Mouse (Mus musculus): ENCODE data around the gene Scfd2.

Gene Scfd2

GRCm38 (mm10) chr5:74211346-74211745 is 320.2 kb downstream of the Scfd2 start:
- TF ChIP-seq GATA4 (IDR thresholded peaks at IDR 0.05; ENCODE audit: insufficient replicate concordance, low read length), result no peak

GRCm38 (mm10) chr5:74209640-74210039 is 321.9 kb downstream of the Scfd2 start:
- TF ChIP-seq GATA4 (IDR thresholded peaks at IDR 0.05; ENCODE audit: insufficient replicate concordance, low read length), result no peak

- TF ChIP-seq GATA4 (IDR thresholded peaks at IDR 0.05; ENCODE audit: insufficient replicate concordance, low read length), result no peak
Measured at GRCm38 (mm10) chr5:74208438-74208837, 323.1 kb downstream of the Scfd2 start.

GRCm38 (mm10) chr5:74207209-74207608 is 324.4 kb downstream of the Scfd2 start:
- TF ChIP-seq GATA4 (IDR thresholded peaks at IDR 0.05; ENCODE audit: insufficient replicate concordance, low read length), result no peak

- no peak for TF ChIP-seq GATA4 (IDR thresholded peaks at IDR 0.05; ENCODE audit: insufficient replicate concordance, low read length)
Measured at GRCm38 (mm10) chr5:74206649-74207048, 324.9 kb downstream of the Scfd2 start.

GRCm38 (mm10) chr5:74206038-74206437 is 325.5 kb downstream of the Scfd2 start:
- no peak for TF ChIP-seq GATA4 (IDR thresholded peaks at IDR 0.05; ENCODE audit: insufficient replicate concordance, low read length)

GRCm38 (mm10) chr5:74205509-74205908 is 326.1 kb downstream of the Scfd2 start:
- no peak for TF ChIP-seq GATA4 (IDR thresholded peaks at IDR 0.05; ENCODE audit: insufficient replicate concordance, low read length)

- TF ChIP-seq GATA4 (IDR thresholded peaks at IDR 0.05; ENCODE audit: insufficient replicate concordance, low read length), result no peak
Measured at GRCm38 (mm10) chr5:74204465-74204864, 327.1 kb downstream of the Scfd2 start.

GRCm38 (mm10) chr5:74202515-74202914 is 329.0 kb downstream of the Scfd2 start:
- no peak for TF ChIP-seq GATA4 (IDR thresholded peaks at IDR 0.05; ENCODE audit: insufficient replicate concordance, low read length)

GRCm38 (mm10) chr5:74201570-74202357 is 329.8 kb downstream of the Scfd2 start:
- TF ChIP-seq GATA4 (IDR thresholded peaks at IDR 0.05; ENCODE audit: insufficient replicate concordance, low read length), result no peak

- TF ChIP-seq GATA4 (IDR thresholded peaks at IDR 0.05; ENCODE audit: insufficient replicate concordance, low read length), result no peak
Measured at GRCm38 (mm10) chr5:74200481-74200880, 331.1 kb downstream of the Scfd2 start.

- TF ChIP-seq GATA4 (IDR thresholded peaks at IDR 0.05; ENCODE audit: insufficient replicate concordance, low read length), result no peak
Measured at GRCm38 (mm10) chr5:74199793-74200192, 331.8 kb downstream of the Scfd2 start.

GRCm38 (mm10) chr5:74198446-74198845 is 333.1 kb downstream of the Scfd2 start:
- no peak for TF ChIP-seq GATA4 (IDR thresholded peaks at IDR 0.05; ENCODE audit: insufficient replicate concordance, low read length)

- TF ChIP-seq GATA4 (IDR thresholded peaks at IDR 0.05; ENCODE audit: insufficient replicate concordance, low read length), result no peak
Measured at GRCm38 (mm10) chr5:74197541-74198330, 333.8 kb downstream of the Scfd2 start.

GRCm38 (mm10) chr5:74196307-74196618 is 335.3 kb downstream of the Scfd2 start:
- TF ChIP-seq GATA4 (IDR thresholded peaks at IDR 0.05; ENCODE audit: insufficient replicate concordance, low read length), result no peak

GRCm38 (mm10) chr5:74195614-74196306 is 335.8 kb downstream of the Scfd2 start:
- no peak for TF ChIP-seq GATA4 (IDR thresholded peaks at IDR 0.05; ENCODE audit: insufficient replicate concordance, low read length)

All from liver, adult (tissue).